Mouse (Mus musculus) gastrocnemius, adult 18-20 months (tissue): ENCODE data around the gene Gm15130. TPM values are rescaled to one million over a fixed set of nuclear protein-coding genes. Genes with fewer than 3 reads are reported as not detected.

Experiments
- DNase-seq: peaks from one replicate; pipeline ENCODE4 v3.0.0; 2021; ENCODE audit warnings: low spot score
- long read RNA-seq, 2 experiments: library from polyadenylated mRNA; stranded (forward); transcript quantifications; one replicate each; pipeline ENCODE4 v2.0.0; 2021
- total RNA-seq, 2 experiments: library from RNA; stranded (reverse); gene quantifications; 2 replicates each; pipeline ENCODE4 v1.2.3; 2021

Gm15130 gene
- total RNA-seq: not detected
- long read RNA-seq, experiment 1: 0 reads
- long read RNA-seq, experiment 2: 0 reads

- no peak for DNase-seq
Measured at GRCm38 (mm10) chr2:111152836-111153235, at the start of gene Gm15130. TSS of gene Gm15130 (minus strand) at chr2:111152936.

- no peak for DNase-seq
Measured at GRCm38 (mm10) chr2:111182068-111182467, 29.3 kb upstream of the Gm15130 start.

GRCm38 (mm10) chr2:111135739-111136138 is 17.0 kb downstream of the Gm15130 start:
- no peak for DNase-seq

GRCm38 (mm10) chr2:111105882-111106281 is 46.9 kb downstream of the Gm15130 start, which contains the start of gene Gm13941:
TSS of gene Gm13941 (minus strand) at chr2:111105982.
- DNase-seq: no peak

Other genes with a start within 250 kb of the Gm15130 start
- gene Ano3, start 202.0 kb downstream of the Gm15130 start, total RNA-seq: under 1 TPM; 0.05 to 0.07 TPM
- gene Gm13941, start 47.0 kb downstream of the Gm15130 start, total RNA-seq: not detected
- gene 4930430A15Rik, start 76.7 kb upstream of the Gm15130 start, total RNA-seq: not detected
- gene Olfr1275, start 82.3 kb upstream of the Gm15130 start, total RNA-seq: not detected
- not detected for gene Olfr1276, start 101.6 kb upstream of the Gm15130 start, total RNA-seq
- not detected for gene Olfr1277, start 121.2 kb upstream of the Gm15130 start, total RNA-seq
- not detected for gene Olfr1278, start 137.2 kb upstream of the Gm15130 start, total RNA-seq
- gene Olfr1279, start 147.7 kb upstream of the Gm15130 start, total RNA-seq: not detected
- not detected for gene Olfr1280, start 161.1 kb upstream of the Gm15130 start, total RNA-seq
- gene Olfr1281, start 173.6 kb upstream of the Gm15130 start, total RNA-seq: not detected
- gene Olfr1282, start 183.1 kb upstream of the Gm15130 start, total RNA-seq: not detected
- gene Olfr1283, start 213.9 kb upstream of the Gm15130 start, total RNA-seq: not detected
- gene Olfr1284, start 222.6 kb upstream of the Gm15130 start, total RNA-seq: not detected